Mouse (Mus musculus) kidney, adult 8-10 months (tissue): Measurements from ENCODE around the gene Notch1.

Experiments
- DNase-seq, 2 experiments: peaks; one replicate each; pipeline ENCODE4 v3.0.0; 2022

Notch1 gene

GRCm38 (mm10) chr2:26477911-26478310, 38.6 kb downstream of the Notch1 start:
- no peak for DNase-seq

- no peak for DNase-seq
These were observed 40.7 kb downstream of the Notch1 start for GRCm38 (mm10) chr2:26475505-26476430.

GRCm38 (mm10) chr2:26474789-26475504, 41.5 kb downstream of the Notch1 start:
- peak; percentile 69 to 81 for DNase-seq

- no peak for DNase-seq
These were observed 44.0 kb downstream of the Notch1 start for GRCm38 (mm10) chr2:26472312-26473090.

GRCm38 (mm10) chr2:26471652-26472285, 44.7 kb downstream of the Notch1 start:
- DNase-seq = no peak

- DNase-seq = no peak
These were observed 45.5 kb downstream of the Notch1 start for GRCm38 (mm10) chr2:26470967-26471366.

GRCm38 (mm10) chr2:26468376-26468775, 48.1 kb downstream of the Notch1 start:
- DNase-seq = no peak

- DNase-seq = peak in 1 of 2 experiments; percentile 61
These were observed 53.1 kb downstream of the Notch1 start for GRCm38 (mm10) chr2:26463412-26463811.

GRCm38 (mm10) chr2:26462980-26463379, 53.5 kb downstream of the Notch1 start:
- DNase-seq = peak; percentile 71 to 75

- DNase-seq = peak in 1 of 2 experiments; percentile 53
These were observed 54.8 kb downstream of the Notch1 start for GRCm38 (mm10) chr2:26461667-26462066.

- DNase-seq = no peak
These were observed 55.6 kb downstream of the Notch1 start for GRCm38 (mm10) chr2:26460837-26461236.

- DNase-seq = peak in 1 of 2 experiments; percentile 55
These were observed 56.3 kb downstream of the Notch1 start for GRCm38 (mm10) chr2:26460097-26460646.

GRCm38 (mm10) chr2:26459478-26459877, 57.0 kb downstream of the Notch1 start:
- no peak for DNase-seq

GRCm38 (mm10) chr2:26458402-26459124, 57.9 kb downstream of the Notch1 start:
- DNase-seq = peak; percentile 75 to 79

GRCm38 (mm10) chr2:26449121-26450060, 67.1 kb downstream of the Notch1 start:
- DNase-seq = peak; percentile 68 to 83

GRCm38 (mm10) chr2:26447451-26447850, 69.0 kb downstream of the Notch1 start:
- DNase-seq = no peak

GRCm38 (mm10) chr2:26446671-26447070, 69.8 kb downstream of the Notch1 start:
- DNase-seq = no peak

GRCm38 (mm10) chr2:26445666-26446445, 70.6 kb downstream of the Notch1 start:
- DNase-seq = peak; percentile 94 to 96

GRCm38 (mm10) chr2:26444946-26445665, 71.4 kb downstream of the Notch1 start, which contains the start of gene Sec16a:
Sec16a (minus strand) TSS chr2:26445216.
- DNase-seq = peak; percentile 100
